Mouse (Mus musculus): ENCODE measurements around the gene Rmi1. TPM values are rescaled to one million over a fixed set of nuclear protein-coding genes. Genes with fewer than 3 reads are reported as not detected.
"Not testable (repeated sequence)": the region's sequence is repeated elsewhere in the genome, so short reads cannot be mapped to it uniquely, and the experiment has no call there.

The Rmi1 gene
- total RNA-seq, 2 experiments from 2014 or later, result 9.5 to 9.6 TPM

DNA sequence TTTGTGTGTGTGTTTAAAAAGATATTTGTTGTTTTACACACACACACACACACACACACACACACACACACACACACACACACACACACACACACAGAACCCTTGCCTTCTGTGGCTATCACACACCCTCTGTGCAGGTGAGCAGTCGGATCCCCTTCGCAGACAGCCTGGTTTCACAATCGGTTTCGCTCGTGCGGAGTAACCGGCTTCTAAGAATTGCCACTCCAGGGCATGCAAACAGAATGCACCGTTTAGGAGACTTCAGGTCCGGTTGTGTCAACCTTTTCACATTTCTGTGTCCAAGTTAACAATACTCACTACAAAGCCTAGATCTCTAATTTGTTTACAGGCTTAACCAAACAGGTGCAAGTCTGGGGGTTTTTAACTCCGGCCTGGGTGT lies 51.5 kb downstream of the Rmi1 start:
- intact Hi-C loops (cut with DNase I), result no loop called here

DNA sequence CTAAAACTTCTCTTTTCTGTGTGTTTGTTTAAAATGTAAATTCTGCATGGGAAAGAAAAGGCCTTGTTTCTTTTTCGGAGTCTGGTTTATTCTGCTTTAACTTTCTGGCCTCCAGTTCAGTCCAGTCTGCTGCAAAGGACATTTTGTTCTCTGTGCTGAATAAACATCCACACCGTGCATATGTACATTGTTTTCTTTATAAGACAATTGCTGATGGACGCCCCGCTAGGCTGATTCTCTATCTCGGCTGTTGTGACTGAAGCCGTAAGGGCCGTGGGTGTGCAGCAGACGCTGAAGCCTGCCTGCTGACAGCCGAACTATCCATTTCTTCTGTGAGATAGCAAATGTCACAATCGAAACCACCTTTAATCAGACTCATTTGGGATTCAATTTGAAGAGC lies 54.5 kb downstream of the Rmi1 start:
- intact Hi-C loops (cut with DNase I), result no loop called here
- no peak for DNase-seq

More for the DNA sequence above, 51.5 kb downstream of the Rmi1 start:
- DNase-seq, result no peak

DNA sequence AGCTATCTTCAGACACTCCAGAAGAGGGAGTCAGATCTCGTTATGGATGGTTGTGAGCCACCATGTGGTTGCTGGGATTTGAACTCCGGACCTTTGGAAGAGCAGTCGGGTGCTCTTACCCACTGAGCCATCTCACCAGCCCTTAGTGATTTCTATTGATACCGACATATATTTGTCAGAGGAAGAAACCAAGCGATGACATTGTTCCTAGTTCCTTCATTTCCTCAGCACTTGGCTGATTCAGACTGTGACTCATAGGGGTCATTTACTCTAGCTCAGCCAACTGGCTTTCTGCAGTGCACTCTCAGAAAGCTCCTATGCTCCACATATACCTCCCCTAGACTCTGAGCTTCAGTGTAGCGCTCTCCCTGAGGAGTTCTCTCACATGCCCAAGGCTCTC lies 56.8 kb downstream of the Rmi1 start:
- intact Hi-C loops (cut with DNase I); DNase-seq: not testable (repeated sequence)

Small RNA genes within 50 kb of the gene (microRNA-seq; reads per million reads assigned to microRNA genes)
- 11.0 to 79.7 reads per million in 2 experiments for gene Mir7-1

Other genes starting within 250 kb of the Rmi1 start
- gene Idnk, start 244.6 kb upstream of the Rmi1 start, total RNA-seq (2021), result 10 to 100 TPM; 18.3 to 22.4 TPM
- gene Ubqln1, start 186.6 kb upstream of the Rmi1 start, total RNA-seq (2021), result 10 to 100 TPM; 51.4 to 53.2 TPM
- gene Gkap1, start 126.5 kb upstream of the Rmi1 start, total RNA-seq (2021), result 10 to 100 TPM; 19.7 to 20.8 TPM
- under 1 TPM; 0.10 to 0.24 TPM for gene Kif27, start 43.1 kb upstream of the Rmi1 start, total RNA-seq (2021)
- 10 to 100 TPM; 12.7 to 13.7 TPM for gene 2210016F16Rik, start 17.0 kb upstream of the Rmi1 start, total RNA-seq (2021)
- gene Hnrnpk, start 1.1 kb downstream of the Rmi1 start, total RNA-seq (2021), result 100 to 1,000 TPM; 547 to 571 TPM
- not detected for gene Slc28a3, start 208.6 kb downstream of the Rmi1 start, total RNA-seq (2021)

All from heart, postnatal 14 days (tissue).